Mouse (Mus musculus) stomach, postnatal 0 days (tissue): ENCODE measurements around the gene Nxn. TPM values are rescaled to one million over a fixed set of nuclear protein-coding genes. Genes with fewer than 3 reads are reported as not detected.
A peak's percentile ranks its signal among the peaks of the same experiment; 100 is the strongest.

Source experiments
- ATAC-seq: fragments of 200-750 bp; cut with Nextera tagmentation; 2 replicates; pipeline ENCODE4 v1.8.0; 2017; ENCODE audit not compliant: low FRiP score, low TSS enrichment
- DNase-seq: peaks from one replicate; pipeline ENCODE4 v3.0.0-alpha.2; 2016; ENCODE audit warnings: low spot score
- H3K27ac ChIP-seq: fragments of 300-500 bp; sonication (generic); replicated peaks from 2 replicates; pipeline ENCODE4 v1.5.1; 2014; ENCODE audit warnings: mild to moderate bottlenecking, control low read depth
- H3K27me3 ChIP-seq: fragments of 300-500 bp; sonication (generic); 2 replicates; pipeline ENCODE4 v1.6.1; 2014; ENCODE audit warnings: low read length; ENCODE audit not compliant: control insufficient read depth, insufficient read depth
- H3K36me3 ChIP-seq: fragments of 300-500 bp; sonication (generic); 2 replicates; pipeline ENCODE4 v1.6.1; 2014; ENCODE audit warnings: low read length, mixed read lengths; ENCODE audit not compliant: control insufficient read depth, insufficient read depth
- H3K4me1 ChIP-seq: fragments of 300-500 bp; sonication (generic); replicated peaks from 2 replicates; pipeline ENCODE4 v1.6.1; 2014; ENCODE audit warnings: antibody characterized with exemption; ENCODE audit not compliant: control insufficient read depth, insufficient read depth
- H3K4me2 ChIP-seq: fragments of 300-500 bp; sonication (generic); replicated peaks from 2 replicates; pipeline ENCODE4 v1.6.1; 2014; ENCODE audit warnings: low read depth, mild to moderate bottlenecking, control low read depth, moderate library complexity
- H3K4me3 ChIP-seq: fragments of 300-500 bp; sonication (generic); 2 replicates; pipeline ENCODE4 v1.5.1; 2014; ENCODE audit warnings: low read depth, low read length, control low read depth
- H3K9ac ChIP-seq: fragments of 300-500 bp; sonication (generic); 2 replicates; pipeline ENCODE4 v1.6.1; 2014; ENCODE audit warnings: mild to moderate bottlenecking, low read length, control low read depth, mixed read lengths
- H3K9me3 ChIP-seq: fragments of 300-500 bp; sonication (generic); 2 replicates; pipeline ENCODE4 v1.6.1; 2016; ENCODE audit warnings: low read length; ENCODE audit not compliant: control insufficient read depth
- CTCF ChIP-seq: IDR thresholded peaks from 2 replicates; pipeline ENCODE4 v1.5.1; 2016; ENCODE audit warnings: antibody characterized with exemption, low read depth, mild to moderate bottlenecking, moderate library complexity
- EP300 ChIP-seq: optimal IDR thresholded peaks from 2 replicates; pipeline ENCODE3; 2016; ENCODE audit warnings: antibody characterized with exemption
- WGBS: fragments of 180-500 bp; shearing (Covaris S2); extraction: QIAGEN DNeasy Blood & Tissue Kit; methylation state at CpG from one replicate; pipeline ENCODE4 v1.1.7; 2014; 5-methylcytosine and 5-hydroxymethylcytosine counted together
- polyA plus RNA-seq: library from polyadenylated mRNA; unstranded; fragments of >200 nt; fragmentation: Nextera tagmentation; extraction: Ambion mirVana; gene quantifications from 2 replicates; pipeline ENCODE4 v1.2.1, GENCODE M21; 2015

Gene Nxn
- 22.4 and 24.0 TPM in 2 replicates for polyA plus RNA-seq

- no peaks in the 10 kb centered on the region for H3K27me3 ChIP-seq
- peak within 1 kb of the TSS; percentile 90 for H3K4me3 ChIP-seq
- peak within 1 kb of the TSS; percentile 99 for H3K4me2 ChIP-seq
- no peaks in the 10 kb centered on the region for H3K9me3 ChIP-seq
- H3K4me1 ChIP-seq: no peaks in the 10 kb centered on the region
- H3K27ac ChIP-seq: peak within 1 kb of the TSS; percentile 89
- TF ChIP-seq CTCF (peak; percentile 21; the same call in 1 of the 2 replicates), EP300 (no peak)
- H3K36me3 ChIP-seq: no peaks in the 10 kb centered on the region
- under 1% methylated on average over 56 of the region's 70 CpGs for WGBS
- peak; percentile 94 for DNase-seq
- peak; percentile 94 for ATAC-seq
- peak within 1 kb of the TSS; percentile 85 for H3K9ac ChIP-seq
Measured at GRCm38 (mm10) chr11:76398798-76399586, at the start of gene Nxn. Gene Nxn, minus strand, starts transcription at chr11:76399140.

- Histone ChIP-seq H3K9ac (no peak overlapping the region), H3K36me3 (0 out of 2 replicates have a peak, but pooled peaks cover 4% of the 10 kb centered on the region), H3K4me1 (no peaks in the 10 kb centered on the region), H3K4me3 (no peak overlapping the region), H3K9me3 (no peaks in the 10 kb centered on the region), H3K4me2 (0 out of 2 replicates have a peak overlapping the region, but pooled peaks have one; percentile 11), H3K27me3 (no peaks in the 10 kb centered on the region), H3K27ac (no peak overlapping the region)
- ATAC-seq (0 out of 2 replicates have a peak, but pooled peaks have one; percentile 41), DNase-seq (peak; percentile 77)
- WGBS: 5% methylated on average over 10 of the region's 10 CpGs
- TF ChIP-seq EP300 (no peak), CTCF (no peak)
Measured at GRCm38 (mm10) chr11:76446251-76446650, 47.3 kb upstream of the Nxn start.

GRCm38 (mm10) chr11:76445459-76445858 is 46.5 kb upstream of the Nxn start:
- no peak for TF ChIP-seq CTCF
- no peak for TF ChIP-seq EP300
- Histone ChIP-seq H3K4me1 (no peaks in the 10 kb centered on the region), H3K9me3 (no peaks in the 10 kb centered on the region), H3K9ac (no peak overlapping the region), H3K36me3 (0 out of 2 replicates have a peak, but pooled peaks cover 2% of the 10 kb centered on the region), H3K27me3 (no peaks in the 10 kb centered on the region), H3K27ac (no peak overlapping the region), H3K4me2 (no peak overlapping the region), H3K4me3 (no peak overlapping the region)
- ATAC-seq: no peak
- DNase-seq: no peak
- WGBS: 66% methylated on average over 8 of the region's 8 CpGs

- Histone ChIP-seq H3K4me2 (no peak overlapping the region), H3K27me3 (no peaks in the 10 kb centered on the region), H3K36me3 (no peaks in the 10 kb centered on the region; the same call in none of the 2 replicates), H3K4me1 (peaks cover 10% of the 10 kb centered on the region), H3K27ac (no peak overlapping the region), H3K9ac (no peak overlapping the region), H3K4me3 (no peak overlapping the region), H3K9me3 (no peaks in the 10 kb centered on the region)
- DNase-seq (no peak), ATAC-seq (no peak)
- WGBS: 38% methylated on average over 3 of the region's 3 CpGs
- TF ChIP-seq EP300 (no peak), CTCF (no peak)
Measured at GRCm38 (mm10) chr11:76439666-76440065, 40.7 kb upstream of the Nxn start.

GRCm38 (mm10) chr11:76436864-76437437 is 38.0 kb upstream of the Nxn start:
- WGBS: 14% methylated on average over 25 of the region's 28 CpGs
- H3K27ac ChIP-seq: peak overlapping the region; percentile 84
- H3K4me1 ChIP-seq: peaks cover 10% of the 10 kb centered on the region
- ATAC-seq (peak; percentile 75), DNase-seq (peak; percentile 63)
- peak overlapping the region; percentile 45 for H3K4me3 ChIP-seq
- H3K9me3 ChIP-seq: no peaks in the 10 kb centered on the region
- H3K27me3 ChIP-seq: no peaks in the 10 kb centered on the region
- peaks cover 2% of the 10 kb centered on the region for H3K36me3 ChIP-seq
- TF ChIP-seq CTCF: peak; percentile 40
- TF ChIP-seq EP300: no peak
- peak overlapping the region; percentile 59 for H3K9ac ChIP-seq
- H3K4me2 ChIP-seq: peak overlapping the region; percentile 62
